Mouse (Mus musculus): ENCODE data around the gene Tsc22d3.
"Not testable (repeated sequence)": the region's sequence is repeated elsewhere in the genome, so short reads cannot be mapped to it uniquely, and the experiment has no call there.

The Tsc22d3 gene

DNA sequence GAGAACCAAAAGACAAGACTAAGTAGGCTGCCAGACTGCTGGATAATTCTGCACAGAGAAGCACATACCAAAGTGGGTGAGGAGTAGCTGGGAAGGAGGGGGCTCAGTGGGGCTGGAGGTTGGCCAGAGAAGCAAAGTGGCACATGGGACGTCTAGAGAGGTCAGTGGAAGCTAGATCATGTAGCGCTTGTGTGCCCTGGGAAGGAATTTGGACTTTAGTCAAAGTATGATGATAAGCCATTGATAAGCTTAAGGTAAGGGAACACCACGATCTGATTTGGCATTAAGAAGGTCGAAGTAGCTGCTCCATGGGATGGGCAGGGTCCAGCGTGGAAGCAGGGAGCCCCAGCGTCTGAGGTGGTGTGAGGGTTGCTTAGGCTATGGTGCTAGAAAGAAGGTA is 68.1 kb downstream of the Tsc22d3 start:
- ATAC-seq (ENCODE audit: insufficient number of reproducible peaks, low FRiP score, low TSS enrichment) = no peak

DNA sequence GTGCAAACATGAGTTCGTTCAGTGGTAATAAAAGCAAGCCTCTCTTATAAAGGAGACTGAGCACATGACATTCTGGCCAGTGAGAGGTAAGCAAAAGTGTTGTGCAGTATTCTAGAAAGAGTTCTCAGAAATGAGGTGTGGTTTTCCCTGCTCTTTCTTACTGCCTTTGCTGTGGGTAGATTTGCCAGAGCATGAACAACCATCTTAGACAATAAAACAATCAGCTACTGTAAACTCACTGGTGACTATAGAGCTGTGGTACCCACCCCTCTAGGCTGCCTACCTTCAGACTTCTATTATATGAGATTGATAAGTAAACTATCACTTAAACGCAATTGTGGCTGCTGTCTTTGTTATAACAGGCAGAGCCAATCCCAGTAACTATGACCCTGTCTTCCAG is 69.1 kb downstream of the Tsc22d3 start:
- no peak for ATAC-seq (ENCODE audit: insufficient number of reproducible peaks, low FRiP score, low TSS enrichment)

DNA sequence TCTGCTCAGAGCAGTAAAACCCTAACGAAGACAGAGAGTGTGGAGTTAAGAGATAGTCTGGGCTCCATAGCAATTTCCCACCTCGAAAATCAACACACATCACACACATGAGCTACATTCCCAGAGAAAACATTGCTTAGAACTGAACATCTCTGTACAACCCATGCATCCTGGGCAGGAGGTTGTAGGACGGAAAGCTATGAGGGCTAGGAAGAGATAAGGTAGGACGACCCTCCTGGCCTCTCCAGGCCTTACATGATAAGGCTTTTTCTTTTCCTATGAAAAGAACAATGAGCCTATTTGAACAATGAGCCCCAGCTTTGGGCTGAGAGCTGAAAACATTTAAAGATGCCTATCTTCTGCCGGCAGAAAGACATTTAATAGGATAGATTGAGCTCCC is 69.8 kb downstream of the Tsc22d3 start:
- ATAC-seq (ENCODE audit: insufficient number of reproducible peaks, low FRiP score, low TSS enrichment) = no peak

DNA sequence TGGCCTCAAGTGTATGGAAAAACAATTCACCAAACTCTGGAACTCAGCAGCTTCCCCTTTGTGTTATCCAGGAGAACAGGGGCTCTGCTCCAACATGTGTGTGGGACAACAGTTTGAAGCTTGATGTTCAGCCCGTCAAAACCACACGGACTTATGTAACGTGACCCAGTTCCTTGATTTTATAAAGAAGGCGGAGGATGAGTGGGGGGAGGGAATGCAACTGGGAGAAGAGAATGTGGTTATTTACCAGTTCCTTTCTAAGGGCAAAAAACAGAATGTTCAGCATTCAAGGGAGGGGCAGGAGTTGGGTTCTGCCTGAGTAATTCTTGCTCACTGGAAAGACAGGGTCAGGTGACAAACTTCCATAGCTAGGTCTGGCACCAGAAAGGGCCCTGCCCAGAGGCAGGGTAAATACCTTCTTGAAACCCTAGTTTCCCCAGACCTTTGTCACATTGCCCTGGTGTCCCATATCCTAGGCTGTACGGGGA is 71.3 kb downstream of the Tsc22d3 start:
- no peak for ATAC-seq (ENCODE audit: insufficient number of reproducible peaks, low FRiP score, low TSS enrichment)

DNA sequence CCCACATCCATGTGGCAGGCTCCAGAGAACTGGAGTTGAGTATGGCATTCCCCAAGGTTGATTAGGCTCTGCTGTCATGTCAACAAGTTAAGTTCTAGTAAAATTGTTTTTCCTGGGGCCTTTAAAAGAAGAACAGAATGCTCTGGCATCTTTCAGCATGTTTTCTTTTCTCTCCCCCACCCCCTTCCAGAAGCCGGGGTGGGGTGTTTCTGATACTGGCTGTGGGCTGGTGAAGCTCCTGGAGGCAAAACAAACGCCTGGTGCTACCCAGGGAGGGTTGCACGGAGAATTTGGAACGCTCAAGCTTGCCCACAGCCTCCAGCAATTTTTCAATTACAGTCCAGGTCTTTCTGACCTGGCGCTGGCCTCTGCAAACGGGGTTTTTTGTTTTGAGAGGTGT is 73.2 kb downstream of the Tsc22d3 start:
- no peak for ATAC-seq (ENCODE audit: insufficient number of reproducible peaks, low FRiP score, low TSS enrichment)

DNA sequence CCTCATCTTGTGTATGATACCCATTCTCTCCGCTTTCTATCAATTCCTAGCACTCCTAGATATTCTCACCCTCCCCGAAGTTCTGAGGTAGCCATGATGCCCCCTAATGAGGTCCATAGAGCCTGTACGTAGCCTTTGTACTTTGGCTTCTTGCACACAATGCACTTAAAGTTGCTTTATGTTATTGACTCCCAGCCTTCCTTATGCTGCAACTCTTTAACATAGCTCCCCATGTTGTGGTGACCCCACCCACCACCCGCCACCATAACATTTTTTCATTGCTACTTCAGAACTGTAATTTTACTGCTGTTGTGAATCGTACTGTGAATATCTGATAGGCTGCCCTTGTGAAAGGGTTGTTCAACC is 74.2 kb downstream of the Tsc22d3 start:
- no peak for ATAC-seq (ENCODE audit: insufficient number of reproducible peaks, low FRiP score, low TSS enrichment)

DNA sequence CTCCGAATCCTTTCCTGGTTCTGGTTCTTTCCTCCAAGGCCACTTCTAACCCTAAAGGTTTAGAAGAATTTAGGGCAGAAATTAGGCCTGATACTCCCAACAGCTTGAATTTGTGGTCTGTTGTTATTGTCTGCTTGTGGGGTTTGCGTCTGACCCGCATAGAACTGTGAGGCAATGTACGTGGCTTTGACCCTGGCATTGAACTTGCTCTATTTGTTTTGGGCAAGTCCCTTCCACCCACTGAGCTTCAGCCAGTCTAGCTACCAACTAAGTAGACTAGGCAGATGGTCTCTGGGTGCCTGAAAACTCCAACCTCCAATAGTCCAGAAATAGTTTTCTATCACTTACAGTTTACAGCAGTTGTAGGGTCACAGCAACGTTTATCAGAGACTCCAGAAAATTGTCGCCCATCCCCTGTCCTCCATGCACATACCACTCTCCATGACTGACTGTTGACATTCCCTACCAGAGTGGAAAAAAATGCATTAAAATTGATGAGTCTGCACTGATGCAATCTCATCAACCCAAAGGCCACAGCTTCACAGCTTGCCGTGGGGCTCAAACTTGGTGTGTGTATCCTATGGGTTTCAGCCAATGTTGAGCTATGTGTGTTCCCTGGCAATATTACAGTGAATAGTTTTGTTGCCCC is 74.7 kb downstream of the Tsc22d3 start:
- ATAC-seq (ENCODE audit: insufficient number of reproducible peaks, low FRiP score, low TSS enrichment) = no peak

DNA sequence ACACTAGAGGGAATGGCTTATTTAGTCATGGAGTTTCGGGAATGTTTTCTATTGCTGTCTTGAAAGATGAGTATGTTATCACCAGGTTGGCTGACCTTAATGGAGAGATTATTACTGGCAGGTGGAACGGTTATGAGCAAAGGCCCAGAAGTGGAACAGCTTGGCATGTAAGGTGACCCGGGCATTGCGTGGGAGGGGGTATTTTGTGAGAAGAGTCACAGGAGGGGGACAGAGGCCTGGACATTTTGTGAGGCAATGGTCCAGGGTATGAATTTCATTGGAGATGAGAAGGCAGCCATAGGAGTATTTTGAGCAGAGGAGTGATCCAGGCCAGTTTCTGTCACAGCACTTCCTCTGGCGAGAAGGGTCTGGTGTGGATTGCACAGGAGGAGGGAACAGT is 76.2 kb downstream of the Tsc22d3 start:
- ATAC-seq (ENCODE audit: insufficient number of reproducible peaks, low FRiP score, low TSS enrichment) = no peak

DNA sequence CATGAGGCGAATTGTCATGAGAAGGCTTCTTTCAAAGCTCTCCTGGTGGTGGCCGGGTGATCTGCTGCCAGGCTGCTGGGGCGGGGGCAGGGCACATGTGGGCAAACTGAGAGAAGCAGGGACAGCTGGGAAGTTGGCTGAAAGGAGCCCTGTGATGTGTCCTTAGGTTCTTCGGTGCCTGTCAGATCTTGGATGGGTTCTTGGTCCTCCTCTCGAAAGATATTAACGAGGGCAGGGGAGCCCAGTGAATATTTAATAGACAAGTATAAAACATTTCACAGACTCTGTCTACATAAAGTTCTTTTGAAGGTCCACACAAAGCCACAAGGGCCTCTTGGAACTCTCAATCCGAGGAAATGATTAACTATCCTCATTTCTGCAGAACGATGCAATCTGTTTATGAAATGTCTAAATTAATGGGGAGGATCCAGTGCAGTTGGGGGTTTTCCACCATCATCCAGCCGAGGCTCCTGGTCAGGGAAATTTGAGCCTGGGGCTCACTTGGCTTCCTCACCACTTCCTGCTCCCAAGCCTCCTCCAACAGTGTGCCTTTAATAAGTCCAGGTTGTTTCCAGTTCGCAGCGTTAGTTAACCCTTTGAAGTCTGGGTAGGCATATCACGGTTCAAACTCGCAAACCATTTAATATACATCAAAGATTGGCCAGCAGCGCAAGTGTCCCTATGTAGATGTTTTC is 78.2 kb downstream of the Tsc22d3 start:
- no peak for ATAC-seq (ENCODE audit: insufficient number of reproducible peaks, low FRiP score, low TSS enrichment)

DNA sequence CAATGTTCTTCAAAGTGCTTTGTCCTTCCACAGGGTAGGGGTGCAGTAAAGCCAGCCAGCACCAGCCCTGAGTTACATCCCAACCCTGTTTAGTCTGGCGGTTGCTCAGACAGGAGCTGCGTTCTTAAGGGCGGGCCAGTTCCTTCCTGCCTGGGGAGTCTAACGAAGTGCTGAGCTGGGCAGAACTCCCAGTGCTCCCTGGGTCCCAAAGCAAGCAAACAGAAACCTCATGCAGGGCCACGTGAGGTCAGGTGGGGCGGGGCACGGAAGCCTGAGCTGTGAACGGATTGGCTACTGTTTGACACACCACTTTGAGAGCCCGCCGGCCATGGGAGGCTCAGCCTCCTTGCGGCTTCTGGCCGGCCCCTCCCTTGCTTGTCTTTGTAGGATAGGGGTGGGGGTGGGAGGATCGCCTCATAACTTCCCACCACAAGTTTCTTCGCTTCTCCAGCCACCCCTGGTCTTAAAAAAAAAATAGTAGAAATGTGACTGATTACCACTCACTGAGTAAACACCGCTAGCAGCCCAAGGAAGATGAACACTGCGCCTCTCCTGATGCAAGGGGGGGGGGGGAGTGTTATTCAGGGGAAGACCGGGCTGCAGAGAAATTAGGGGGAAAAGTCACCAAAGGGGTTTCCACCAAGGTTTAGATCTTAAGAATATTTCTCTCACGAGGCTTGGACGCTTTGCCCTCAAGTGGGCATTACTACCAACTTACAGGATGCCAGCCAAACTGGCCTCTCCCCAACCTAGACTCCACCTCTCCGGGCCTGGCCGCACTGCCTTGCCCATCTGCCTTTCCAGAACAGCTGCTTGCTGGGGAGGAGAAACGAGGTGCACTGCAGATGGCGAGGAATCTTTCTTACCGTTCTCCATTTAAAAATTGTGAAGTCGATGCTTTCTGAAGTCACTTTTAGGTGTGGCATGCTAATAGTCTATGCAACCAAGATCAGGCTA is 80.0 kb downstream of the Tsc22d3 start:
- peak; percentile 98 for ATAC-seq (ENCODE audit: insufficient number of reproducible peaks, low FRiP score, low TSS enrichment)

DNA sequence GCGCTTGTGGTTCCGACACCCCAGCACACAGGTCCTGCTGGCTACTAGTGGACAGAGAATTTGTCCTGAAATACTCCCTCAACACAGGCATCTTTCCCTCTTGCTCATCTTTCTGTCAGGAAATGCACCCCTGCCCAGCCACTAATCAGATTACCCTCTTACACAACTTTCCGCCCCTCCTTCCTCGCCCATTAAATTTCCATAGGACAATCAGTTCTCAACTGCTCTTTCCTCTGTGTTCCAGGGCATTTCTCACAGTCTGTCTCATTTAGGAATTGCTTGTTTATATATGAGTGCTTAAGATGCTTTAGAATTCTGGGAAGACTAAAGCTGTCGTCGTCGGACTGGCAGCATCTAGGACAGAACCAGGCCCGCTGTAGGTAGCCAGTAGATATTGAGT is 82.1 kb downstream of the Tsc22d3 start:
- no peak for ATAC-seq (ENCODE audit: insufficient number of reproducible peaks, low FRiP score, low TSS enrichment)

DNA sequence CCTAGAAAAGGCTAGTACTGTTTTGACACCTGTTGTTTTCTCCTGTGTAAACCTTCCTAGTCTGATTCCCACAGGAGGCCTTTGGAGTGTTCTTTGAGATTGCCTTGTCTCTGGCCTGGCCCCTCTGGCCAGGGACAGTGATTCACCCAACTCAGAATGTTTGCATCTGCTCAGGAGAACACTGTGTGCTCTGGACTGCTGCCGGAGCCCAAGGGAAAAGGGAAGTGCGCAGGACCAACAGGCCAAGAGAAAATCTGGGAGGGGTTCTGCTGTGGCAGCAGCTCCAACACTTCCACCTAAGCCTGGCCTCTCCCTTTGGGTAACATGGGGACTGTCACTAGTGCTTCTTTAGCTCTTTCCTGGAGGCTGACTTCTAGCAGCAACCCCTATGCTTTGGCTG is 87.1 kb downstream of the Tsc22d3 start:
- ATAC-seq (ENCODE audit: insufficient number of reproducible peaks, low FRiP score, low TSS enrichment) = no peak

DNA sequence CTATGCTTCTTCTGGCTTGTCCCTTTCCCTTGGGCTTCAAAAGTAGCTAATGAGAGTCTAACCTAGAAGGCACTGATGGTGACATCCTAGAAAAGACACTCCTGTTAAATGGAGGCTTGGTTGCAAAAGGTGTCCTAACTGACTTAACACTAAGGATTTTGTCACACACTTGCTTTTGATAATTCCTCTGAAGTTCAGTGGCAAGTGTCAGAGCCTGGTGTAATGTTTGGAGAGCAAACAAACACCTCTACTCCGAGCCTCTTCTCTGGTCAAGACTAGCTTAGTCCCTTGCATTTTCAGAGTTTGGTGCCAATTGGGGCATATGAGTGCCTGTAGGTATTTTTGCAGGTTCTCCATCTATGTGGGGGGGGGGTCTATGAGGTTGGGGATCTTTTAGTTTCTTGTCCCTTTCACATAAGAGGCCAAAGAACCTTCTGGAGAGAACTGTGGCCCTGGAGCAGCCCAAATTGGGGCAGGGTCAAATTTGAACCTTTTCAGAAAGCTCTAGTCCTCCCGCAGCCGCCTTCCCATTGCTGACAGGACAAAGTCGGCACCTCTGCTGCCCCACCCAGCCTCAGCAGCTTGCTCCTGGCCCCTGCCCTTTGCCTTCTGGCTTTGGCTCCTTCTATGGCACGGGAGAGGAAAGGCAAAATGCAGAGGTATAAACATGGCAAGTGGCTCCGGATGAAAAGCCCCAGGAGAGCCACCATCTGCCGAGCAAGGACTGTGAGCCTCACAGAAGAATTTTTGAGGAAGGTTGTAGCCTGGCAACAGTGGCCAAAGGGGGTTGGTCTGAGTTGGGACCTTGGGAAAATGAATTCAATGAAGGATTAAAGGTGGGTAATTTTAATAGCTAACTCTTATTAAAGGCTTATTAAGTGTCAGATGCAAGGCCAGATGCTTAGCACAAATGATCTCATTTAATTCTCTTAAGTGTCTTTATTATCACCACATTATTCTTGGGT is 88.5 kb downstream of the Tsc22d3 start:
- ATAC-seq (ENCODE audit: insufficient number of reproducible peaks, low FRiP score, low TSS enrichment) = no peak

DNA sequence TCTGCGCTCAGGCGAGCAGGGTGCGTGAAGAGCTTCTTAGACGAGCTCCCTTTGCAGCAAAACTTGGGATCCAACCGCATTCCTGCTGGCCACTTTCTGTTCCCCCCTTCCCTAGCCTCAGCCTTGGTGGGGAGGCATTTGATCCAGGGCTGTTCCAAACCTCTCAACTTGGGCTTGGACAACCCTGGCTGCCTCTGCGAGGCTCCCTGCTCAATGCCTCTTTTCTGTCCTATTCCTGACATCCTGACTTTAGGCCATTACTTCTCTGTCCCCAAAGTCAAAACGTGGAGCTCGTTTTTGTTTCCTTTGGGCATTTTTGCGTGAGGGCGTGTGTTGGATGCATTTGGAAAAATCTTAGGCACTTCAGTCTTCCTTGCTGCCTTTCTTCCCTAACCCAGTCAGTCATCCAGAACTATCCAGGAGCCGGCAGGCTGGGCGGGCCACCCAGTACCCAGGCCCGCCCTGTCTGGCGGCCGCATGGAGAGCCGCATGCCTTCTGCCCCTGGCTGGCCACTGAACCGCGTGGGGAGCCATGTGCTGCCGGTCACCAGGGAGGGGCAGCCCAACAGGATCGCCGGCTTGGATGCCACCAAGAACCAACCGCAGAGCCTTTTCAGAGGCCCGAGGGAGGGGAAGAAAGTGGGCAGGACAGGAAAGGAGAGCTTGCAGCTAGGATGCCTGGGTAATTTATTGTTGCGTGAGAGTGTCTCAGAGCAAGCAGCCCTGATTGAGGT is 89.6 kb downstream of the Tsc22d3 start:
- ATAC-seq (ENCODE audit: insufficient number of reproducible peaks, low FRiP score, low TSS enrichment) = peak; percentile 80

DNA sequence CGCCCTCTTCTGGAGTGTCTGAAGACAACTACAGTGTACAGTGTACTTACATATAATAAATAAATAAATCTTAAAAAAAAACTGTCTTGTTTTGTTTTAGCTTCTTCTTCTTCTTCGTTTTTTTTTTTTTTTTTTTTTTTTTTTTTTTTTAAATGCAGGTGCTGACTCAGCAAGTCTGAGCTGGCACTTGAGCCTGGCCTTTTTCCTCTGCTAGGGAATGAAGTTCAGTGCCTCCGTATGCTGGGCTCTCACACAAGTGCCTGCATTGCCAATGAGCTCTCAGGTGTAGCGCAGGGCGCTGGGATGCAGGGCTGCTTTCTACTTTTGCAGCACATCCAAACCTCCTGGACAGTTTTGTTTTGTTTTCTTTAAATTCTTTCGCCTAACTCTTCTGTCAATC is 90.6 kb downstream of the Tsc22d3 start:
- no peak for ATAC-seq (ENCODE audit: insufficient number of reproducible peaks, low FRiP score, low TSS enrichment)

DNA sequence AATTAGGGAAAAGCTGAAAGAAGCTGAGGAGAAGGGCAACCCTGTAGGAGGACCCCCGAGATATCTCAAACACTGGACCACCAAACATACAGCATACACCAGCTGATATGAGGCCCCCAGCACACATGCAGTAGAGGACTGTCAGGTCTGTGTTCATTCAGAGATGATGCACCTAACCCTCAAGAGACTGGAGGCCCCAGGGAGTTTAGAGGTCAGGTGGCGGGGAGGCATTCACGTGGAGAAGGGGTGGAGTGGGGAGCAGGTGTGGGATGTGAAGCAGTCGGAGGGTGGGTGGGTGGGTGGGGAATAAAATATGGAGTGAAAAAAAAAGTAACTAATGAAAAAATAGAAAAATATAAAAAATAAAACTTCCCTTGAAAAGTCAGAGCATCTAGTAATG is 91.7 kb downstream of the Tsc22d3 start:
- not testable (repeated sequence) for ATAC-seq (ENCODE audit: insufficient number of reproducible peaks, low FRiP score, low TSS enrichment)

DNA sequence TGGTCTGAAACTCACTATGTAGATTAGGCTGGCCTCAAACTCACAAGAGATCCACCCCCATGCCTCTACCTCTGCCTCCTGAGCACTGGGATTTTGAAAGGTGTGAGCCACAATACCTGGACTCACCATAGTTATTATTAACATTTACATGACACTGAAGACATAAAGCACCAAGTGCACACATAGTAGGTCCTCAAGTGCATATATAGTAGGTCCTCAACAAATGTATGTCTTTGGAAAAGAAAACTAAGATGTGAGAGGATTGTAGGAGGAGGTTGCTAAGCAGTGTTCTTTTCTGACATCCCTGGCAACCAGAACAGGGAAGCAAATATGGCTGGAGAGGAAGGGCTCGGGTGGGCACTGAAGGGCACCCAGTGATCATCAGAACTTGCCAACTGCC is 93.1 kb downstream of the Tsc22d3 start:
- no peak for ATAC-seq (ENCODE audit: insufficient number of reproducible peaks, low FRiP score, low TSS enrichment)

DNA sequence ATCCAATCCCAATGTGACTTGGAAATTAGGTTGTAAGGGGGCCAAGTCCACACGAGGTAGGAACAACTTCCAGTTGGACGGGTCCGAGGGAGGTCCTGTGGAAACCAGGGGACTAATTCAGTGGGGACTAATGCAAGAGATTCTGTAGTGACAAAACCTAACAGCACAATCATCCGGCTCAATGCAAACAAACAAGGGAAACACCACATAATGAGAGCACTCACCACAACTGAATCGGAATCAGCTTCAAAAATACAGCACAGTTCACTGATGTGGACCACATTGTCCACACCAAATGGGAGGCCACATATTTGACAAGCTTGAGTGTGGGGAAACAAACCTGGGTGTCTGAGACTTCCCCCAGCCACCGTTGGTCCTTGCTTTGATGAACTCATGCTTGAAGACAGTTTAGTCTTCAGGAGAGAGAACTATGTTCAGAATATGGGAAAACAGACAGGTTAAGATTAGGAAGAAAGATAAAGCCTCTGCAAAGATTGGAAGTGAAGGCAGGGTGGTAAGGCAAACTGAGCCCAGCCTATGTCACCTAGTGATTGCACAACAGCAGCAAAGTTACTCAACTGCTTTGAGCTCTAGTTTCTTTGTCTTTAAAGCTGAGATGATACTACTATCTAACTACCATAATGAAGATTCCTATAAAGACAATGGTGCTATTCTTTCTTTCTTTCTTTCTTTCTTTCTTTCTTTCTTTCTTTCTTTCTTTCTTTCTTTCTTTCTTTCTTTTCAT is 93.9 kb downstream of the Tsc22d3 start:
- no peak for ATAC-seq (ENCODE audit: insufficient number of reproducible peaks, low FRiP score, low TSS enrichment)

All from cerebellum, adult (tissue).